Mouse (Mus musculus) retina, adult 2 months (tissue): ENCODE data around the gene Gprin3.
A peak's percentile ranks its signal among the peaks of the same experiment; 100 is the strongest.

ENCODE experiments used
- DNase-seq: peaks from one replicate; pipeline ENCODE4 v3.0.0-alpha.2; 2012; ENCODE audit warnings: low read depth, low spot score

Gene Gprin3

GRCm38 (mm10) chr6:59425824-59426533 lies at the start of gene Gprin3:
Gene Gprin3 (minus strand): TSS chr6:59426294.
- peak; percentile 22 for DNase-seq

- DNase-seq, result no peak
These were observed 32.8 kb upstream of the Gprin3 start for GRCm38 (mm10) chr6:59458861-59459260.

- DNase-seq, result no peak
These were observed 30.0 kb upstream of the Gprin3 start for GRCm38 (mm10) chr6:59456116-59456515.

GRCm38 (mm10) chr6:59451348-59451747 lies 25.3 kb upstream of the Gprin3 start:
- no peak for DNase-seq

GRCm38 (mm10) chr6:59445101-59445503 lies 19.0 kb upstream of the Gprin3 start:
- DNase-seq, result no peak

GRCm38 (mm10) chr6:59435906-59436305 lies 9.8 kb upstream of the Gprin3 start:
- no peak for DNase-seq

GRCm38 (mm10) chr6:59433116-59433515 lies 7.0 kb upstream of the Gprin3 start:
- no peak for DNase-seq

GRCm38 (mm10) chr6:59426534-59426885 lies 416 bp upstream of the Gprin3 start:
- DNase-seq, result no peak

- no peak for DNase-seq
These were observed 988 bp downstream of the Gprin3 start for GRCm38 (mm10) chr6:59424871-59425740.

GRCm38 (mm10) chr6:59423836-59424235 lies 2.3 kb downstream of the Gprin3 start:
- no peak for DNase-seq

GRCm38 (mm10) chr6:59419264-59419663 lies 6.8 kb downstream of the Gprin3 start:
- no peak for DNase-seq

GRCm38 (mm10) chr6:59418659-59419058 lies 7.4 kb downstream of the Gprin3 start:
- DNase-seq, result no peak

GRCm38 (mm10) chr6:59414816-59415215 lies 11.3 kb downstream of the Gprin3 start:
- DNase-seq, result no peak

- no peak for DNase-seq
These were observed 13.4 kb downstream of the Gprin3 start for GRCm38 (mm10) chr6:59412417-59413346.

- no peak for DNase-seq
These were observed 16.9 kb downstream of the Gprin3 start for GRCm38 (mm10) chr6:59409001-59409700.

- no peak for DNase-seq
These were observed 18.6 kb downstream of the Gprin3 start for GRCm38 (mm10) chr6:59407482-59407997.

GRCm38 (mm10) chr6:59390208-59390607 lies 35.9 kb downstream of the Gprin3 start:
- no peak for DNase-seq

- DNase-seq, result no peak
These were observed 60.8 kb downstream of the Gprin3 start for GRCm38 (mm10) chr6:59365300-59365699.

GRCm38 (mm10) chr6:59363282-59363681 lies 62.8 kb downstream of the Gprin3 start:
- DNase-seq, result no peak

GRCm38 (mm10) chr6:59354943-59355342 lies 71.2 kb downstream of the Gprin3 start:
- no peak for DNase-seq
